Mouse (Mus musculus) liver, embryonic 13.5 days (tissue): ENCODE data around the gene Itprip. TPM values are rescaled to one million over a fixed set of nuclear protein-coding genes. Genes with fewer than 3 reads are reported as not detected.

ENCODE experiments used
- ATAC-seq: fragments of 200-750 bp; cut with Nextera tagmentation; 2 replicates; pipeline ENCODE4 v1.8.0; 2017; ENCODE audit warnings: low read depth, mild to moderate bottlenecking, moderate number of reproducible peaks, moderate library complexity
- DNase-seq: peaks from one replicate; pipeline ENCODE4 v3.0.0; 2022
- H3K27ac ChIP-seq: fragments of 300-500 bp; sonication (generic); 2 replicates; pipeline ENCODE4 v1.5.1; 2015; ENCODE audit warnings: moderate library complexity, mild to moderate bottlenecking, inconsistent platforms
- H3K27me3 ChIP-seq: fragments of 300-500 bp; sonication (generic); 2 replicates; pipeline ENCODE4 v1.6.1; 2015; ENCODE audit warnings: mild to moderate bottlenecking, inconsistent platforms
- H3K36me3 ChIP-seq: fragments of 300-500 bp; sonication (generic); 2 replicates; pipeline ENCODE4 v1.6.1; 2015; ENCODE audit warnings: mild to moderate bottlenecking, inconsistent platforms
- H3K4me1 ChIP-seq: fragments of 300-500 bp; sonication (generic); replicated peaks from 2 replicates; pipeline ENCODE4 v1.6.1; 2015; ENCODE audit warnings: inconsistent platforms
- H3K4me2 ChIP-seq: fragments of 300-500 bp; sonication (generic); 2 replicates; pipeline ENCODE4 v1.6.1; 2015; ENCODE audit warnings: inconsistent platforms, mild to moderate bottlenecking, moderate library complexity
- H3K4me3 ChIP-seq: fragments of 300-500 bp; sonication (generic); replicated peaks from 2 replicates; pipeline ENCODE4 v1.5.1; 2015; ENCODE audit warnings: mild to moderate bottlenecking, inconsistent platforms
- H3K9ac ChIP-seq: fragments of 300-500 bp; sonication (generic); 2 replicates; pipeline ENCODE4 v1.6.1; 2015; ENCODE audit warnings: mild to moderate bottlenecking, inconsistent platforms
- H3K9me3 ChIP-seq: fragments of 300-500 bp; sonication (generic); replicated peaks from 2 replicates; pipeline ENCODE4 v1.6.1; 2016; ENCODE audit warnings: inconsistent platforms
- WGBS: fragments of 180-500 bp; shearing (Covaris S2); methylation state at CpG from one replicate; pipeline ENCODE4 v1.1.7; 2015; ENCODE audit not compliant: insufficient replicate concordance; 5-methylcytosine and 5-hydroxymethylcytosine counted together
- polyA plus RNA-seq: library from polyadenylated mRNA; unstranded; fragments of >200 nt; fragmentation: Nextera tagmentation; extraction: Ambion mirVana; gene quantifications from 2 replicates; pipeline ENCODE4 v1.2.1, GENCODE M21; 2015

Itprip gene
- polyA plus RNA-seq, 1 experiment from 2014 or later = 3.8 TPM

- no peak overlapping the region for H3K27ac ChIP-seq
Measured at GRCm38 (mm10) chr19:47884296-47885085, 34.6 kb downstream of the Itprip start.

GRCm38 (mm10) chr19:47882882-47883254, 36.2 kb downstream of the Itprip start:
- Histone ChIP-seq H3K27me3 (0 out of 2 replicates have a peak, but pooled peaks cover 3% of the 10 kb centered on the region), H3K9me3 (no peaks in the 10 kb centered on the region), H3K4me2 (no peak overlapping the region), H3K9ac (no peak overlapping the region), H3K4me3 (no peak overlapping the region), H3K4me1 (no peaks in the 10 kb centered on the region), H3K36me3 (no peaks in the 10 kb centered on the region), H3K27ac (no peak overlapping the region)
- no peak for DNase-seq
- WGBS = 47% methylated on average over 9 of the region's 9 CpGs
- ATAC-seq = 0 out of 2 replicates have a peak, but pooled peaks have one; percentile 5

More at GRCm38 (mm10) chr19:47884296-47885085, 34.6 kb downstream of the Itprip start:
- 63% methylated on average over 13 of the region's 13 CpGs for WGBS
- Histone ChIP-seq H3K4me2 (no peak overlapping the region), H3K4me1 (no peaks in the 10 kb centered on the region), H3K4me3 (no peak overlapping the region), H3K9ac (no peak overlapping the region), H3K36me3 (no peaks in the 10 kb centered on the region), H3K9me3 (no peaks in the 10 kb centered on the region), H3K27me3 (no peaks in the 10 kb centered on the region)
- DNase-seq (no peak), ATAC-seq (no peak)

- Histone ChIP-seq H3K4me2 (no peak overlapping the region), H3K36me3 (no peaks in the 10 kb centered on the region), H3K4me1 (no peaks in the 10 kb centered on the region), H3K27ac (no peak overlapping the region), H3K27me3 (0 out of 2 replicates have a peak, but pooled peaks cover 3% of the 10 kb centered on the region), H3K9me3 (no peaks in the 10 kb centered on the region), H3K9ac (no peak overlapping the region), H3K4me3 (no peak overlapping the region)
- DNase-seq = peak; percentile 69
- 18% methylated on average over 11 of the region's 11 CpGs for WGBS
- peak; percentile 43; the same call in 1 of the 2 replicates for ATAC-seq
Measured at GRCm38 (mm10) chr19:47882151-47882881, 36.8 kb downstream of the Itprip start.

- no peak overlapping the region for H3K4me2 ChIP-seq
- H3K4me1 ChIP-seq = no peaks in the 10 kb centered on the region
- no peak overlapping the region for H3K27ac ChIP-seq
- H3K9ac ChIP-seq = no peak overlapping the region
- H3K4me3 ChIP-seq = no peak overlapping the region
- WGBS = 56% methylated on average over 7 of the region's 7 CpGs
- H3K36me3 ChIP-seq = no peaks in the 10 kb centered on the region
- ATAC-seq (no peak), DNase-seq (no peak)
- H3K27me3 ChIP-seq = 0 out of 2 replicates have a peak, but pooled peaks cover 3% of the 10 kb centered on the region
- no peaks in the 10 kb centered on the region for H3K9me3 ChIP-seq
Measured at GRCm38 (mm10) chr19:47881538-47881937, 37.6 kb downstream of the Itprip start.

- no peaks in the 10 kb centered on the region for H3K36me3 ChIP-seq
- H3K4me3 ChIP-seq = no peak overlapping the region
- DNase-seq = no peak
- ATAC-seq = no peak
- H3K9ac ChIP-seq = no peak overlapping the region
- no peak overlapping the region for H3K4me2 ChIP-seq
- no peaks in the 10 kb centered on the region for H3K9me3 ChIP-seq
- H3K27me3 ChIP-seq = 0 out of 2 replicates have a peak, but pooled peaks cover 13% of the 10 kb centered on the region
- no peak overlapping the region for H3K27ac ChIP-seq
- 52% methylated on average over 15 of the region's 15 CpGs for WGBS
- H3K4me1 ChIP-seq = no peaks in the 10 kb centered on the region
Measured at GRCm38 (mm10) chr19:47876252-47876651, 42.8 kb downstream of the Itprip start.

GRCm38 (mm10) chr19:47871515-47871914, 47.6 kb downstream of the Itprip start:
- 30% methylated on average over 10 of the region's 10 CpGs for WGBS
- H3K4me3 ChIP-seq = no peak overlapping the region
- H3K9ac ChIP-seq = no peak overlapping the region
- no peaks in the 10 kb centered on the region for H3K36me3 ChIP-seq
- ATAC-seq (no peak), DNase-seq (no peak)
- no peak overlapping the region for H3K4me2 ChIP-seq
- H3K4me1 ChIP-seq = no peaks in the 10 kb centered on the region
- no peak overlapping the region for H3K27ac ChIP-seq
- 0 out of 2 replicates have a peak, but pooled peaks cover 16% of the 10 kb centered on the region for H3K27me3 ChIP-seq
- no peaks in the 10 kb centered on the region for H3K9me3 ChIP-seq

- H3K9ac ChIP-seq = no peak overlapping the region
- no peak overlapping the region for H3K27ac ChIP-seq
- 0 out of 2 replicates have a peak, but pooled peaks cover 10% of the 10 kb centered on the region for H3K27me3 ChIP-seq
- no peak for ATAC-seq
- 64% methylated on average over 7 of the region's 7 CpGs for WGBS
- H3K4me3 ChIP-seq = no peak overlapping the region
- no peak for DNase-seq
- no peak overlapping the region for H3K4me2 ChIP-seq
- H3K36me3 ChIP-seq = no peaks in the 10 kb centered on the region
- H3K9me3 ChIP-seq = no peaks in the 10 kb centered on the region
- H3K4me1 ChIP-seq = peaks cover 4% of the 10 kb centered on the region; the same call in 1 of the 2 replicates
Measured at GRCm38 (mm10) chr19:47870102-47870666, 48.9 kb downstream of the Itprip start.

- Histone ChIP-seq H3K9me3 (no peaks in the 10 kb centered on the region), H3K4me2 (no peak overlapping the region), H3K4me1 (peaks cover 11% of the 10 kb centered on the region), H3K27me3 (0 out of 2 replicates have a peak, but pooled peaks cover 10% of the 10 kb centered on the region), H3K9ac (no peak overlapping the region), H3K27ac (no peak overlapping the region), H3K4me3 (no peak overlapping the region), H3K36me3 (peaks cover 1% of the 10 kb centered on the region)
- DNase-seq = no peak
- no peak for ATAC-seq
- WGBS = 41% methylated on average over 3 of the region's 3 CpGs
Measured at GRCm38 (mm10) chr19:47869516-47869915, 49.6 kb downstream of the Itprip start.

- Histone ChIP-seq H3K4me1 (peaks cover 11% of the 10 kb centered on the region), H3K9me3 (no peaks in the 10 kb centered on the region), H3K4me3 (no peak overlapping the region), H3K4me2 (no peak overlapping the region), H3K27ac (no peak overlapping the region), H3K36me3 (peaks cover 7% of the 10 kb centered on the region), H3K9ac (no peak overlapping the region), H3K27me3 (0 out of 2 replicates have a peak, but pooled peaks cover 10% of the 10 kb centered on the region)
- WGBS = 57% methylated on average over 4 of the region's 4 CpGs
- ATAC-seq = no peak
- no peak for DNase-seq
Measured at GRCm38 (mm10) chr19:47868951-47869350, 50.1 kb downstream of the Itprip start.

- Histone ChIP-seq H3K27me3 (0 out of 2 replicates have a peak, but pooled peaks cover 10% of the 10 kb centered on the region), H3K9me3 (no peaks in the 10 kb centered on the region), H3K36me3 (peaks cover 13% of the 10 kb centered on the region), H3K9ac (no peak overlapping the region), H3K27ac (no peak overlapping the region), H3K4me2 (no peak overlapping the region), H3K4me1 (peaks cover 11% of the 10 kb centered on the region), H3K4me3 (no peak overlapping the region)
- DNase-seq = no peak
- 49% methylated on average over 4 of the region's 4 CpGs for WGBS
- ATAC-seq = no peak
Measured at GRCm38 (mm10) chr19:47867628-47868175, 51.4 kb downstream of the Itprip start.
